In the genomic region with DNA sequence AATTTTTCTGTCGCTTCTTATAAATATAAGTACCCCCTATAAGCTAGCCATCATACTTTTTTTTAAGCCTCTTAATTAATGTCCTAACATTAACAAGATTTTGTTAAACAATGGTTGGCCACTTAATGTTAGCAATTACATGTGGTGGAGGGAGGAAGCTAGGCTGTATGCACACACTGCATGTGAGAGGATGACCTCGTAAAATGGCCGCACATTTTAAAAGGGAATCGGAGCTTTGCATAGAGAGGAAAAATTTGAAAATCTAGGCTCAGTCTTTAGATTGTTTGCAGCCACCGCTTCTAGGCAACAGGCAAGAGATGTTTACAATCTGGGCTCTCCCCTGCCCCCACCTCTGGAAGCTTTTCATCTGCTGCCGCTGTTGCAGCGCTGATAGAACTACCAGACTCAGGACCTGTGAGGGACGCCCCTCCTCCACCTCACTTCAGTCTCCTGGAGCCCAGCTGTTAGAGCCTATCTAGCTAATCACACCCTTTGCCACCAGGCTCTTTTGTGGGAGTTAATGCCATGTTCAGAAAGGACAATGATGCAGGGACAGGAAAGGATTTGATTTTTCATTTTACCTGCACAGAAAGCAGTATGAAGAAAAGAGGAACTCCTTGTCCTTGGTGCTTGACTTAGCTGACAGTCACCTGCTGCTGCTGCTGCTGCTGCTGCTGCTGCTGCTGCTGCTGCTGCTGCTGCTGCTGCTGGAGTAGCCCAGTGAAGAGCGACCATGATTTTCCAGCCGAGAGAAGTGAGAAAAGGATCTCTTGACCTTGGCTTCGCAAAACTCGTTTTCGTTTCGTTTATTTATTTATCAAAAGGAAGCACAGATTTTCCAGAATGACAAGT, we compare ENCODE assay signal across 8 mouse cellular contexts.
DNase-seq lines count a peak whose midpoint lies in the region; ATAC-seq lines count a peak whose summit lies in the region.

No protein-coding gene starts in this region.

- H3K9ac ChIP-seq in kidney, embryonic 16.5 days (replicated peaks; ENCODE audit: low read length) = peak overlapping the region; percentile 56; the same call in 1 of the 2 replicates
- H3K9ac ChIP-seq in embryonic facial prominence, embryonic 15.5 days = no peak overlapping the region

- no peaks in the 10 kb centered on the region for H3K9me3 ChIP-seq in kidney, embryonic 16.5 days (ENCODE audit: low read length)
- H3K9me3 ChIP-seq in embryonic facial prominence, embryonic 15.5 days (replicated peaks) = no peaks in the 10 kb centered on the region

- intact Hi-C loops in heart, postnatal 10 days (cut with DNase I) = no loop called here
- intact Hi-C loops in left cerebral cortex, postnatal 10 days (cut with DNase I) = no loop called here

- no peak overlapping the region for H3K27ac ChIP-seq in kidney, embryonic 16.5 days (ENCODE audit: low read length)
- no peak overlapping the region for H3K27ac ChIP-seq in embryonic facial prominence, embryonic 15.5 days (replicated peaks)

- no peaks in the 10 kb centered on the region for H3K27me3 ChIP-seq in kidney, embryonic 16.5 days (ENCODE audit: insufficient read depth, low read length)
- H3K27me3 ChIP-seq in embryonic facial prominence, embryonic 15.5 days = no peaks in the 10 kb centered on the region

- H3K36me3 ChIP-seq in kidney, embryonic 16.5 days (ENCODE audit: insufficient read depth, low read length) = no peaks in the 10 kb centered on the region
- H3K36me3 ChIP-seq in embryonic facial prominence, embryonic 15.5 days = no peaks in the 10 kb centered on the region

- H3K4me2 ChIP-seq in kidney, embryonic 16.5 days (replicated peaks; ENCODE audit: low read depth, low read length) = peak overlapping the region; percentile 59
- peak overlapping the region; percentile 46 for H3K4me2 ChIP-seq in embryonic facial prominence, embryonic 15.5 days (replicated peaks)

- H3K4me3 ChIP-seq in kidney, embryonic 16.5 days (ENCODE audit: low read length) = peak overlapping the region; percentile 42
- H3K4me3 ChIP-seq in embryonic facial prominence, embryonic 15.5 days (replicated peaks) = peak overlapping the region; percentile 27

- no peak for DNase-seq in kidney, adult 8-10 months
- peak; percentile 12 to 14 for DNase-seq in heart, postnatal 10 days
- peak; percentile 27 to 61 for DNase-seq in left cerebral cortex, postnatal 10 days (ENCODE audit: extremely low spot score in 1 of 2, low spot score in 2 of 2)
- DNase-seq in mesoderm, embryonic 11.5 days (ENCODE audit: low read depth, low spot score) = peak; percentile 66
- peak; percentile 38 for DNase-seq in right cerebral cortex, postnatal 4 days
- no peak for DNase-seq in spleen, postnatal 10 days (ENCODE audit: low spot score in 2 of 2)

- WGBS in kidney, embryonic 16.5 days = 17% methylated on average over 14 of the region's 14 CpGs
- 15% methylated on average over 14 of the region's 14 CpGs for WGBS in embryonic facial prominence, embryonic 15.5 days

- ATAC-seq in kidney, embryonic 16.5 days (ENCODE audit: low FRiP score, low TSS enrichment) = peak; percentile 94
- peak; percentile 76 for ATAC-seq in embryonic facial prominence, embryonic 15.5 days (ENCODE audit: insufficient number of reproducible peaks, low FRiP score, low TSS enrichment, low read depth)

- H3K4me1 ChIP-seq in kidney, embryonic 16.5 days (ENCODE audit: insufficient read depth, low read length) = 0 out of 2 replicates have a peak, but pooled peaks cover 4% of the 10 kb centered on the region
- 0 out of 2 replicates have a peak, but pooled peaks cover 6% of the 10 kb centered on the region for H3K4me1 ChIP-seq in embryonic facial prominence, embryonic 15.5 days

Comparison
In these comparisons a context has a peak if more than half of its experiments do, and no peak if none do; other contexts are left out.
1. DNase-seq: peak in heart, postnatal 10 days (2 of 2), left cerebral cortex, postnatal 10 days (2 of 2), mesoderm, embryonic 11.5 days (single experiment) and right cerebral cortex, postnatal 4 days (single experiment); none in kidney, adult 8-10 months (0 of 2) and spleen, postnatal 10 days (0 of 2).